Mouse (Mus musculus): ENCODE measurements around the gene Zdhhc1. TPM values are rescaled to one million over a fixed set of nuclear protein-coding genes. Genes with fewer than 3 reads are reported as not detected.

Zdhhc1 gene
- total RNA-seq, 4 experiments from 2014 or later = 38.3 to 45.8 (median 42.9) TPM

DNA sequence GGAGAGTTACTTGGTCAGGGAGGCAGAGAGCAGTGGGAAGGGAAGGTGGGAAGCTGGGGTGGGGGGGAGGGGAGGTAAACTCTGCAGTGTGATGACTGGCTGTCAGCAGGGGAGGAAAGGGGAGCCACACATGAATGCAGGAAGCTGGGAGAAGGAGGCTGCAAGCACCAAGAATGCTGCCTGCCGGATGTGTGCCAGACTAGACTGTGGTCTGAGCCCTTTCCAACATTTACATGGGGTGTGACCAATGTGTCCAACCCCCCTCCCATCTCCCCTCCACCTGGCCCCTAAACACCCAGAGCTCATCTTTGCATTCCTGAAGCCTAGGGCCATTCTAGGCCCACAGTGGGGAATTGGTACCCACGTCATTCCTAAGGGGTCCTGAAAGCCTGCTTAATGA, 15.7 kb downstream of the Zdhhc1 start:
- DNase-seq (ENCODE audit: low spot score in 2 of 2) = no peak

DNA sequence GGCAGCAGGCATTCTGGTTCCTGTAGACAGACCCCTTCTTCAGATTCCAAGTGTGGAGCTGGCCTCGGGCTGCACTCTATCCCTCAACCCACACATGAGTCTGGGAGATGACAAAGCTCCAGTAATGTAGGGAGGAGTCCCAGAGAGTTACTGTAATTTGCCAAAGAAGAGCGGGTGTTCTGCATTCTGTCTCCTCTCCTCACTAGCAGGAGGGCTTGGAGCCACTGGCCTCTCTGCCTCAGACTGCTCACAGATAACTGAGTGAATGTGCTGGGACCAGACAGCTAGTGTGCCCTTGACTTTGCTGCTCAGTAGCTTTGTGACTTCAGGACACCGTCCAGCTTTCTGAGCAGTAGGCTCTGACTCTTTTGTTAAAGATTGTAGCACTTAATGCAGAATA, 18.9 kb downstream of the Zdhhc1 start:
- DNase-seq (ENCODE audit: low spot score in 2 of 2) = no peak

GRCm38 (mm10) chr8:105476628-105477413, 19.9 kb downstream of the Zdhhc1 start:
- DNase-seq (ENCODE audit: low spot score in 2 of 2) = peak in 1 of 2 experiments; percentile 20

- no peak for DNase-seq (ENCODE audit: low spot score in 2 of 2)
Observed at GRCm38 (mm10) chr8:105476161-105476560, 20.5 kb downstream of the Zdhhc1 start.

DNA sequence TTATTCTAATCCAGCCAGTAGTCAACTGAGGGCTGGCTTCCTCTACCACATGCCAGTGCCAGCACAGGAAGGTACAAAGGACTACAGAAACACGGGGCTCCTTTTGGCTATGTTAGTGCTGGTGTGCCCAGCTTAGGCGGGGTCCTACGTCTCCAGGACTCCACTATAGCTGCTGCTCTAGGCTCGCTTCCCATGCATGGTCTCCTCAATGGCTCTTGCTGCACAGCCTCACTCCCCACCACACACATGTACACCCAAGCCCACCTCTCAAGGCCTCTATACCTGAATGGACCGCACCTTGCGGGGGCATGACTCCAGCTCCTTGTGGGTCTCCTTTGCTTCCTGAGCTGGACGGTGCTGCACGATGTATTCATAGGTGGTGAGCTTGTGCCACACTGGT, 21.0 kb downstream of the Zdhhc1 start:
- DNase-seq (ENCODE audit: low spot score in 2 of 2) = no peak

- no peak for DNase-seq (ENCODE audit: low spot score in 2 of 2)
Observed at GRCm38 (mm10) chr8:105475254-105475653, 21.4 kb downstream of the Zdhhc1 start.

GRCm38 (mm10) chr8:105474680-105475079, 22.0 kb downstream of the Zdhhc1 start:
- DNase-seq (ENCODE audit: low spot score in 2 of 2) = no peak

- DNase-seq (ENCODE audit: low spot score in 2 of 2) = peak in 1 of 2 experiments; percentile 42
Observed at GRCm38 (mm10) chr8:105473816-105474606, 22.7 kb downstream of the Zdhhc1 start.

DNA sequence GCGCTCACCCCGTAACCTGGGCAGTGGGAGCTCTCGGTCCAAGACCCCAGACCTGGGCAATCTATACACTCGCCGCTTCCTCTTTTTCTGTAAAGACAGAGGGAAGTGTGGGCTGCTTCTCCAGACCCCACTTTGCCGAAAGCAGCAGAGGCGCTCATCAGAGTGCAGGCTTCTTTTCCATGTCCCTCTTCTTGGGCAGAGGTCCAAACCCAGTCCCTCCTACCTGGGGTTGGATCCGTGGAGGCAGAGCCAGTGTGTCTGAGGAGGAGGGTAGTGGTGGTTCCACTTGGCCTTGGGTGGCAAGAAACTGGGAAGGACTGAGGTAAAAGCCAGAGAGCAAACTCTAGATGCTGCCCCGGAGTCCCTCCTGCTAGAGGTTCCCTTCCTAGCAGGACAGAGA, 23.7 kb downstream of the Zdhhc1 start:
- no peak for DNase-seq (ENCODE audit: low spot score in 2 of 2)

- no peak for DNase-seq (ENCODE audit: low spot score in 2 of 2)
Observed at GRCm38 (mm10) chr8:105472414-105472932, 24.2 kb downstream of the Zdhhc1 start.

DNA sequence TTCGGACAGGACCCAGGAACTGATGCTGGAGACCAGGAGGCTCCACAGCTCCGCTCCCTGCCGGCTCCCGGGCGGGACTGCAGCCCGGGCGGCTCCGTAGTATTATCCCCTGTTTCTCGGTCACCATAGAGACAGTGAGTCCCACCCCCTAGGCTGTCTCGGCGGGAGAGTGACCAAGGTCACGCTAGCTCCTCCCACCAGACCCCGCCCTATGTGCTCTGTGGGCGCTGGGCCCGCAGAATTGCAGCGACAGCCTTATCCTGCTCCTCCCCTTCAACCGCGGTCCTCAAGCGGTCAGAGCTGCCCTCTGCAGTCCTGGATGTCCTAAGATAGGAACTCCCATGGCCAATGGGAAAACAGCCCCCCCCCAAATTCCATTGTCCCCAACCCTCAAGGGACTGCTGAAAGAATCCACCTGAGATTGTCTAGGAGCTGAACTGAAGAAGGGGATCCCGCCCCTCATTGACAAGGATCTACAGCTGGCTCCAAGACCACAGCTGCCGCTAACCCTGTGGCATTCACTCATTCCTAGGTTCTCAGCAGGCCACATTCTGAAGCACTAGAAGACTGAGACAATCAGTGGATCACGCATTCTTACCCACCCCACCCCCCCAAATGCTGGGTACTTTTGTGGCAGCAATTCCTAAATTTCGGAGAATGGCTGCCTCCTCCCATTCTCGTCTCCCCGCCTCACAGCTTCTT, 25.2 kb downstream of the Zdhhc1 start, which contains the start of gene Tppp3:
Tppp3 (minus strand) TSS at position 213 of the 702 bp plus-strand sequence.
- DNase-seq (ENCODE audit: low spot score in 2 of 2) = peak; percentile 70 to 86

- DNase-seq (ENCODE audit: low spot score in 2 of 2) = no peak
Observed at GRCm38 (mm10) chr8:105470681-105471313, 25.9 kb downstream of the Zdhhc1 start.

DNA sequence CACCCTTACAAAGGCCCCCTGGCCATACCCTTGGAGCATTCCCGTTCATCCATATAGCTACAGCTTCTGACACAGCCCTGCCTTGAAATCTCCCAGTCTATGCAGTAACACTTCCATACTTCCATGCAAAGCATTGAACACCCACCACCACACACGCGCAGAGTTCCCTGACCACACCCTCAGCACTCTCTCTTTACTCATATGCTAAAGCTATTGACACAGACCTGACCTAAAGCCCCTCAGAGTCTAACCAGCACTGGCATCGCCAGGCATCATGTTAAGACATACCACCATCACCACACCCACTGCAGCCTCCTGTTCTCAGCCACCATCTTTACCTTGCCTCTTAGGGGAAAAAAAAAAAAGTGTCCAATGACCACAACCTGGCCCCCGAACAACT, 26.4 kb downstream of the Zdhhc1 start:
- no peak for DNase-seq (ENCODE audit: low spot score in 2 of 2)

- DNase-seq (ENCODE audit: low spot score in 2 of 2) = no peak
Observed at GRCm38 (mm10) chr8:105469816-105470215, 26.9 kb downstream of the Zdhhc1 start.

DNA sequence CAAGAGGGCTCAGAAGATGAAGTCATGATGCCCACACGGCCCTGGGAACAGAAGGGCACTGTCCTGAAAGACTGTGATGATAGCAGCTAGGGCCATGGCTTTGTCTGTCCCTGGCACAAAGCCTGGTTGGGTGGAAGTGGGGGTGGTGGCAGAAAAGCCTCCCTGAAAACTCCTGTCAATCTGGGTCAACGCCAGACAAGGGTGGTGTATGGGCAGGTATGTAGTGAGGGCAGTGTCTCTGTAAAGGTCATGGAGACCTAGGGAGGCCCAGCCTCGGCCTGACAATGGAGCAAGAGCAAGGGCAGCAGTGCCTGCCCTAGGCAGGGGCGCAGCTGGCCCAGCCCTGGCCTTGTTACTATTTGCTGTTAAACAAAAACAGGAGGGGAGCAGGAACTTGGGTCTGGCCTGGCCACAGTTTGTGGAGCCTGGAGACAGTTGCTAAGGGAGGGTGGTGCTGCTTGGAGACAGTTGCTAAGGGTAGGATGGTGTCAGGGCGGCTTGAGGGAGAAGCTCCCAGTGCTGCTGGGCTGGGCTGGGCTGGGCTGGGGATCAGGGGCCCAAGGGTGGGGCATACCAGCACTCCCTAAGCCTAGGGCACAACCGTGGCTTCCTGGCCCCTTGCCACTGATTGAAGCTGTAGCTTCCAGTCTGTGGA, 27.5 kb downstream of the Zdhhc1 start:
- peak in 1 of 2 experiments; percentile 56 for DNase-seq (ENCODE audit: low spot score in 2 of 2)

DNA sequence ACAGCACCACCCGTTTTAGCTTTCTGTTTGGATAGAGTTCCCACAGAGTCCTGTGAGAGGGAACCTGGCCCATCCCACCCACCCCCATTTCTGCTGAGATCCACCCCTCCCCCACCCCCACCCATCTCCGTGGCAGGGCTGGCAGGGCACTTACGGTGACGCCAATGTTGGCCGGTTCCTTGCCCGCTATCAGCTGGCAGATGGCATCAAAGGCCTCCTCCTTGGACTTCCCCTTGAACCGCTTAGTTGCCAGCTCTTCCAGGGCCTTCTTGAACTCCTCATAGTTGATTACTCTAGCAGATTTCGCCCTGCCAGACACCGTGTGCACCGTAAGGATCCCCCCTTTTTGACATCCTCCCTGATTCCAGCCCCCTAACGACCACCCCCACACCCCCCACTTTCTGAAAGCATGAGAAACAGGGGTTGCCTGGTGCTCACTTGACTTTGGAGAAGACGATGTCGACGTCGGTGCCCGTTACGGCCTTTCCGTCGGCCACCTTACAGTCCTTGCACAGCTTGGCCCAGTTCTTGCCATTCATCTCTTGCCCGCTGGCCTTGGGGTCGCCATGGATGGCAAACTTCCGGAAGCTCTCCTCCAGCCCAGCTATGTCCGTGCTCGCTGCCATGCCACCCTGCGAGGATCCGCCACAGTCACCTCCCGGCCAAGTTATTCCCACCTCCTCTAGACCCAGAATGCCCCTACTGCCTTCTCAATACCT, 28.5 kb downstream of the Zdhhc1 start:
- DNase-seq (ENCODE audit: low spot score in 2 of 2) = peak in 1 of 2 experiments; percentile 30

DNA sequence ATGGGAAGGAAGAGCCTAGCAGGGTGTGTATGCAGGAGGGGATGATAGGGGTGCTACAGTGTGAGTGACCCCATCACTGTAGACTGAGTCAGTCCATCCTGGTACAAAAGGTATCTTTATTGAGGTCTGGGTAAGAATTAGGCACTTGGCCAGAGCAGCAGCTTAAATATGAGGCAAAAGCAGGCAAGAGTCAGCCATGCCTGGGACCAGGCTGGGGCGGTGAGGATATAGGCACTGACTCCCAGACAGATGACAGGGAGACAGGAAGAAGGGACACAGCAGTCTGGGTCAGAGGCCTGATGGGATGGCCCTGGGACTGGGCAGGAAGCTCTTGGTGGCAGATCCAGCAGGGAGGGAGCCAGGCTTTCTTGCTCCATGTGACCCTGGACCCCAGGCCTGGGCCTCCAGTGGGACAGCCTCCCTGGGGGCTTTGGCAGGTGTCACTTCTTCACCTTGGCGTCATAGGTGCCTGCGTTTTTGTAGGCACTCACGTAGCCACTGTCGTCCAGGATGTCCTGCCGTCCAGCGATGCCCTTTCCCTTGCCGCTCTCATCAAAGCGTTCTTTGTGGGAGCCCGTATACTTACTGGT, 29.2 kb downstream of the Zdhhc1 start:
- DNase-seq (ENCODE audit: low spot score in 2 of 2) = no peak

DNA sequence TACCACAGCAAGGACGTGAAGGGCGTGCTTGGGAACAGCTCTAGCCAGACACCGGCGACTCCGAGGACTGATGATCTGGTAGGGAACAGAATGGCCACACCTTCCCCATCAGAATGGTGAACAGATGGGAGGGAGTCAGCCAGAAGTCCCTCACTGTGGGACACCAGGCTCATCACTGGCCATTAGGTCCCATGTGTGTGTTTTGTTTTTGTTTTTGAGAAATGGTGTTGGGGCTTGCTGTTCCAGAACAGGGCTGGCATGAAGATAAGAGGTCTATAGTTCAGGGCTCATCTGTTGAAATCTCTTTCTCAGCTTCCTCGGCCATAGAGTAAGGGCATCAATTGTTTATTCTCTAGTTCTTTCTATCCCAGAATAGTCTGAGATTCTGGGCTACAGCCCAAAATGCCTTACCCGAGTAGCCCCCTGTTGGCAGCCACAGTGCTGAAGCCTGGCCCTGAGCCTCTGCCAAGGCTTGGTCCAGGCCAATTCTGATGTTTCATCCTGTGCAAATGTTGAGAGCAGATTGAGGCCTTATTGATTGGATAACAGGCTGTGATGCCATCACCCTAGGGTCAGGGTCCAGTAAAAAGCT, 29.9 kb downstream of the Zdhhc1 start:
- peak in 1 of 2 experiments; percentile 66 for DNase-seq (ENCODE audit: low spot score in 2 of 2)

- DNase-seq (ENCODE audit: low spot score in 2 of 2) = no peak
Observed at GRCm38 (mm10) chr8:105466246-105466645, 30.5 kb downstream of the Zdhhc1 start.
